22 mouse cellular contexts compared by ENCODE assay signal in genomic region chrX:157355521-157355920, GRCm38 (mm10). TPM values are rescaled to one million over a fixed set of nuclear protein-coding genes. Genes with fewer than 3 reads are reported as not detected.
"Had no signal": no experiment of that assay in that cellular context is flagged by ENCODE, and none has a peak within 500 bp of the region (broad histone marks: within the 10 kb centered on the region; RNA-seq: fewer than 3 reads in every experiment).

No protein-coding gene starts in this region.

- ATAC-seq: forebrain, embryonic 13.5 days; forebrain, embryonic 14.5 days; forebrain, embryonic 15.5 days; forebrain, embryonic 16.5 days; forebrain, postnatal 0 days had no signal

- DNase-seq: cerebellum, adult 8-10 months; cerebellum, adult 9-10 months; cerebellum, adult 9-11 months; cerebellum, postnatal 10 days; cerebellum, postnatal 14 days; cerebellum, postnatal 25 days; cerebellum, postnatal 36 days; embryo, embryonic 11 days; forebrain, postnatal 0 days; gastrocnemius, adult 2 months; gastrocnemius, postnatal 10 days; gastrocnemius, postnatal 14 days; gastrocnemius, postnatal 25 days; gastrocnemius, postnatal 36 days; heart, adult 11 months; heart, adult 18-20 months; heart, adult 2 months had no signal

RNA-seq across cellular contexts. Expression of gene Phex, which starts 59.6 kb away (rescaled TPM):
- total RNA-seq: common myeloid progenitor, adult 5-6 weeks had no signal
